Mouse (Mus musculus) bone marrow, adult 2 months (tissue): ENCODE data around the gene Ptprt.

Experiments
- CTCF ChIP-seq: fragments of 200-500 bp; IDR thresholded peaks from 2 replicates; pipeline ENCODE4 v1.5.1; 2011; ENCODE audit warnings: low read length, control low read depth; ENCODE audit not compliant: control insufficient read depth, insufficient read depth
- POLR2A ChIP-seq: fragments of 200-500 bp; IDR thresholded peaks from 2 replicates; pipeline ENCODE4 v1.6.1; 2011; ENCODE audit warnings: low read depth, mild to moderate bottlenecking, control low read depth, low read length, borderline replicate concordance; ENCODE audit not compliant: control insufficient read depth

DNA sequence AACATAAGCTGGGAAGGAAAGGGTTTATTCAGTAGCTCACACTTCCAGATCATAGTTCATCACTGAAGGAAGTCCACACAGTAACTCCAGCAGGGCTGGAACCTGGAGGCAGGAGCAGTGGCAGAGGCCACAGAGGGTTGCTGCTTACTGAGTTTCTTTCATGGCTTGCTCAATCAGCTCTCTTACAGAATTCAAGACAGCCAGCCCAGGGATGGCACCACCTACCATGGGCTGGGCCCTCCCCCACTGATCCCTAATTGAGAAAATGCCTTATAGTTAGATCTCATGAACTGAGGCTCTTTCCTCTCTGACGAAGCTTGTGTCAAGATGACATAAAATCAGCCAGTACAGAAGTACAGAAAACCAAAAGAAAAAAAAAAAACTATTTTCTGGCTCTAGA is 311.9 kb downstream of the Ptprt start:
- TF ChIP-seq CTCF: no peak
- no peak for TF ChIP-seq POLR2A
